Mouse (Mus musculus): ENCODE data around the gene 4933402J07Rik.

The 4933402J07Rik gene

GRCm38 (mm10) chr8:87621181-87621580 lies 57.5 kb downstream of the 4933402J07Rik start:
- DNase-seq = no peak

DNA sequence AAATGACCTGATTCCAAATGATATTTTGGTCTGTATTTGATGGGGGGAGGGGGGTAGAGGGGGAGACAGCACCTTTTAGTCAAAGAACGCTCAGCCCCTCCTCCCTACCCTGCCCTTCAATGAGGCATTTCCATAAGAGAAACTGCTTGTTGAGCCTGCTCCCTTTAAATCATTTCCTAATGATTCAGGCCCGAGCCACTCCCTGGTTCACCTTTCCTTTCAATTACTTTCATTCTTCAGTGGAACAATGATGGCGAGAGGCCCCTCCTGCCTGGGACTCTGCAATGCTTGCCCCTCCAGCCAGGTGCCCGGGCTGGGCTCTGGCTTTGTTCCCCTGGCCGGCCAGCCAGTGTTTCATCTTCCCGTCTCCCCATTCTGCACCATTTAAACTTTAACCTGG lies 66.0 kb downstream of the 4933402J07Rik start:
- DNase-seq = no peak

DNA sequence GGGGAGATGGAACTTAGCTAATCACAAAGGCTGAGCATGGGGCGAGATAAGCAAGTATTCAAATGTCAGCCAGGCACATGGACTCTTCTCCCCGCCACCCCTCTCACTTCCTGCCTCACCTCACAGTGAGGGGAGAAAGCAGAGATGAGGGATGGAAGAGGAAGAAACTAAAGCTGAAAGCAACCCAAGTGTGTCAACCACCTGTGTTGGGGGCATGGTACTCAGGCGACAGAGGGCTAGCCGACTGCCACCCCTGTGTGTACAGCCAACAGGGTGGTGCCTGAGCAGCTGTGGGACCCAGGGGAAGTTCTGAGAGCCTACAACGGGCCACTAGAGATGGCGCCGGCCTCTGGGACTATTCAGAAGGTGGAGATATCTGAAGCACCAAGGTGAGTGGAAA lies 68.1 kb downstream of the 4933402J07Rik start:
- no peak for DNase-seq

GRCm38 (mm10) chr8:87636226-87636742 lies 72.6 kb downstream of the 4933402J07Rik start:
- no peak for DNase-seq
